Mouse (Mus musculus) CD4-positive, CD25-positive, alpha-beta regulatory T cell, adult 4 months (primary cell): ENCODE data around the gene Egr2. TPM values are rescaled to one million over a fixed set of nuclear protein-coding genes. Genes with fewer than 3 reads are reported as not detected.

Source experiments
- polyA plus RNA-seq, 2 experiments: library from polyadenylated mRNA; unstranded; fragments of 100-300 nt; shearing (Covaris generic); gene quantifications; one replicate each; pipeline ENCODE4 v1.2.1; 2017

Gene Egr2
- polyA plus RNA-seq, 2 experiments from 2014 or later, result 49.2 to 69.1 TPM

Other genes with a start within 250 kb of the Egr2 start
- gene Ado, start 13.5 kb downstream of the Egr2 start, polyA plus RNA-seq, result 10 to 100 TPM; 46.6 to 51.0 TPM